Mouse (Mus musculus) embryonic stem cell, embryonic (primary cell): ENCODE results near the gene Egflam.

Experiments
- CTCF ChIA-PET, 4 experiments: fragments of 300-600 bp in 2 of 4; fragments of 350-600 bp in 2 of 4; sonication (Branson Sonifier 250); formaldehyde crosslinking; loops; one replicate each; lab custom pipeline; 2022; ENCODE audit warnings: inconsistent platforms in 2 of 4; lab: Charles Lee
- POLR2A ChIA-PET, 4 experiments: fragments of 300-600 bp in 2 of 4; fragments of 350-600 bp in 2 of 4; sonication (Branson Sonifier 250); formaldehyde crosslinking; loops; one replicate each; lab custom pipeline; 2022; ENCODE audit warnings: antibody characterized with exemption in 4 of 4, inconsistent platforms in 1 of 4; lab: Charles Lee

The Egflam gene

DNA sequence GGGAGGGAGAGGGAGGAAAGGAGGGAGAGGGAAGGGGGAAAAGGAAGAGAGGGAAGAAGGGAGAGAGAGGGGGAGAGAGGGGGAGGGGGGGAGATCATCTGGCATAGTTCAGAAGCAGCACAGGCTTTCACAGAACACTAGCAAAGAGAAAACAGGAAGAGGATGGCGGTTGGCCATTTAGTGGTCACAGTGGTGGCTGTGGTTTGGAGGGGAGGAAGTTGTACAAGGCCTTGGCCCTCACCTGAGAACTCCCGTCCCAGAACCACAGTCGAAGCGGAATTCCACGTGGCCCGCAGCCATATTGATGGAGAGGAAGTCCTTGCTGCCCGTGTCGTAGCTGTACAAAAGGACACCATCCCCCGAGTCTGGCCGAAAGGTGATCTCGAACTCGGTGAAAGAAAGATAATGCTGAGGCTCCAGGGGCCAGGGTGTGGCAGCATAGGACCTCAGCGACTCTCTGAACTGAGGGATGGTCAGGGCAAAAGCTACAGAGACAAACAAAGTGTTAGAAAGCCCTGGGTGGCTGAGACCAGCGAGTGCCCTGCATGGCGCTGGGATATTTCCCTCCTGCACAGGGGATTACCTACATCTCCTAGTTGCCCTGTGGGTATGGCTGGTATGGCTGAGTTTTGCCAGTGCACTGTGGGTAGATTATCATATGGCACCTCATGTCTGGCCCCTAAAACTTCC, 155.9 kb downstream of the Egflam start:
- ChIA-PET CTCF (interaction anchor here in 2 of 4 experiments (1.4 to 1.7 kb wide), 2 partner anchors 21 to 22 kb away, joined by 3 to 7 read pairs; no protein-coding TSS in a partner anchor), POLR2A (no interaction called here)

DNA sequence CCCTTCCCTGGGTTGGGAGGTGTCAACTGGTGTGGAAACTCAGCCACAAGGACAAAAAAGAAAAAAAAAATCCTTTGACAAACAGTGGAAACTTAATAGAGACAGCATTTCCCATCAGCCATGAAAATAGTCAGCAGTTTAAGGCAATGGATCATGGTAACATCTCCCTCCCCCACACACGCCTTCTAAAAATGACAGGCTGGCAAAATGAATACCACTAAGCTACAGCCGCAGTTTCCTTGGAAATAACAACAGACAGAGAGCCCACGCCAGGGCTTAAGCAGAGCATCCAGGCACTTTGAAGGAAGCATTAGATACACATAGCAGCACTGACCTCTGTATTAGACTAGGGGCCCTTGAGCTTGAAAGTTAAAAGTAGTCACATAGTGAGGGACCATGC, 157.2 kb downstream of the Egflam start:
- ChIA-PET POLR2A (no interaction called here), CTCF (interaction anchor here in 2 of 4 experiments (1.1 to 1.4 kb wide), 2 partner anchors 23 to 331 kb away, joined by 3 read pairs; no protein-coding TSS in a partner anchor)

DNA sequence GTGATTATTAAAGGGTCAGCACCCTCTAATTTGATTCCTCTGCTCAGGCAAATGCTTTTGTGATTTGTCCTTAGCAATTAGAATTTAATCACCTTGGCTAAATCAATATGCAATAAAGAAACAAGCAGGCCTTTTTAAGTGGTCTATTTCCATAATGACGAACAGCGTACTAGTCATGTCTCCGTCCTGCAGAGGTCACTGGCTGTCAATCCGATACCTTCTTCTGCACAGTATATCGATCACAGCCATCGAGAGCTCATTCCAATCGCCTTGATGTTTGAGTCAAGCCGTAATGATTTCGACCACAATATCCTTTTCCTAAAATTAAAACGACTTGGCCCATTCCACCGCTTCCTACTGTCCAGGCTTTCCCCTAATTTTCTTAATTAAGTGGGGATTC, 158.3 kb downstream of the Egflam start:
- POLR2A ChIA-PET = no interaction called here
- CTCF ChIA-PET = no interaction called here

DNA sequence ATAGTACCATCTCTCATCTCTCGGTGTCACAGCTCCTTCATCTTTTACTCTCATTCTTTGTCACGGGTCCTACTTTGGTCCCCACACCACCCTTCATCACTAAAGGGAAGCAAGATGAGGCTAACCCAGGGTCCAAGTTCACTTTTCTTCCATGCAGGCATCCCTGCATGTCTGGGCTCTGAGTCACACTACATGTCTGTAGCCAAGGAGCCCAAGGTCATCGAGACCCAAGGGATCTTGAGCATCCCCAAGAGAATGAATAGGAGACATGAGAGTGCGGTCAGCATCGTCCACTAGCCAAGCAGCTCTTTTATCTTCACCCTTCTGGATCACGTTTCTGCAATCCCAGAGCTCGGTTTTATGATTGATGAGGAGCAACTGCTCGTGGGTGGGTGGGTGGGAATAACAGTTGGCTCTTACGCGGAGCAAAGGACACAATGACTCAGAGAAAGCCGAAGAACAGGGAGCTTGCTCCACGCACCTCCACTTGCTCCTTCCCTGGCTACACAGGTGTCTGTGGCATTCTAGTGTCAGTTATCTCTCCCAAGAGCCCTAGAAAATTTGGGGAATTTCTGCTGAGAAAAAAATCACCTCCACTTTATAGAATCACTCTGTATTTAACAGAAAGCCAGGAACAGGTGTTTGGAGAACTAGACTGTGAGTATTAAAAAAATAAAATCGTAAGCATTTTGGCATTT, 164.7 kb downstream of the Egflam start:
- POLR2A ChIA-PET = interaction anchor here in 1 of 4 experiments (0.7 kb wide), 1 partner anchor 156 kb away, joined by 3 read pairs; no protein-coding TSS in a partner anchor
- CTCF ChIA-PET = no interaction called here

DNA sequence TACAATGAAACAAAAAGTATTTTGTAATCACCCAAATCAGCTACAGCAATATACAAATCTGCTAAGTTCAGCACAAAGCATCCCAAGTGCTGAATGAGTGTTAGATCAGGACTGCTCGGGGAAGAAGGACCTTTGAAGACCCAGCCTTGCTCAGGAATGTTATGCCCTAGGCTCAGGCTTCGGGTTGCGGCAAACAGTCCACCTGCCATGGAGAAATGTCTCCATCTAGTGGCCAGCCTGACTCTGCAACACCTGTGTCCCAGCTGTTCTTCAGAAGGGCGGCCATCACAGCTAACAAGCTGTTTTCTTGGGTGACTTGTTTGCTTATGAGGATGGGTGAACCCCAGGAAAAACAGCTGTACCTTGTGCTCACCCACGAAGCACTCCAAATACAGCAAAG, 172.0 kb downstream of the Egflam start:
- POLR2A ChIA-PET = interaction anchor here in 2 of 4 experiments (0.6 to 0.7 kb wide), 2 partner anchors 318 kb away, joined by 3 read pairs; no protein-coding TSS in a partner anchor
- CTCF ChIA-PET = interaction anchor here (0.5 to 2.6 kb wide), 31 partner anchors 9 to 988 kb away, joined by 3 to 18 read pairs (median 4); no protein-coding TSS in a partner anchor

DNA sequence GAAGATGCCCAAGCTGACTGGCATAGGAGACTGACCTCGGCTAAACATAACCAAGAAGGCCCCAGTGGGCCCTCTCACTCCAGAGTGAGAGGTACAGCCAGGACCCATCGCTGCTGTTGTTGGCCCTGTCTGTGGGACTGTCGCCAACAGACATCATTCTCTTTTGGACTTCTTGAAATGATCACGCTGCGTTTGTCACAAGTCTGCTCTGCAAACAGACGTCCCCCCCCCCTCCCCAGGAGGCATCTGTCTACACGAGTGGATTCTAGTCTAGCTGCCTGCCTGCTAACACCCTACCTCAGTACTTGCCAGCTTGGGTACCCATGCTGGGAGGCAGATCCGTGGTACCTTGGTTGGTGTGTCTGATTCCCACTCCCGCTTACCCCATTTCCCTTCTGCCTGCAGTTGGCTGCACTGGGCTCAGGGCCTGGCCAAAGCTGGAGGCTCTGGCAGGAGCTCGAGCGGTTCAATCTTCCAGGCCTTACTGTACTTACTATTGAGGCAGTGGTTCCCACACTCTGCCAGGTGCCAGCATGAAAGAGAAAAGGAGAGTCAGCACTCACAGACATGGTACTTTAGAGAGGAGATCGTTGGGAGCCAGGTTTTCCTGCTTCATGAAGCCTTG, 173.9 kb downstream of the Egflam start:
- POLR2A ChIA-PET = no interaction called here
- CTCF ChIA-PET = interaction anchor here in 2 of 4 experiments (0.6 to 2.6 kb wide), 3 partner anchors 40 to 314 kb away, joined by 3 to 18 read pairs (median 7); no protein-coding TSS in a partner anchor

DNA sequence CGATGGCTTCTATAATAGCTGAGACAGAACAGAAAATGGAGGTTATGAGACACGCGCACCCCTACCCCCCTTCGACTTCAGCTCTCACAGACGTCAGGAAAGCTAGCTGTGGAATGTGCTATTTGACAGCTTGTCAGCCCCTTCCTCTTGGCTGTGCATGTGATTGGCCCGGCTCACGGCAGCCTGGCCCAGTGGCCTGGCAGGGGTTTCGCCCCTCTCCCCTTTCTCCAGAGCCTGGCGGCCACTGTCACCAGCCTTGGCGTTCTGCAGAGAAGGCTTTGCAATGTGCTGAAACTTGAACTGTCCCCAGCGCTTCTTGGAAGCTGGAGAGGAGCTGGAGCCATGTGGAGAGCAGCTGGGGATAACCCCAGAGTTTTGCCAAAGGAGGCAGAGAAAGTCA, 175.4 kb downstream of the Egflam start:
- ChIA-PET POLR2A (interaction anchor here in 2 of 4 experiments (0.6 to 2.0 kb wide), 4 partner anchors 40 to 314 kb away, joined by 3 to 7 read pairs (median 4); no protein-coding TSS in a partner anchor), CTCF (interaction anchor here in 3 of 4 experiments (0.5 to 1.7 kb wide), 10 partner anchors 41 to 736 kb away, joined by 3 to 12 read pairs (median 4); no protein-coding TSS in a partner anchor)

DNA sequence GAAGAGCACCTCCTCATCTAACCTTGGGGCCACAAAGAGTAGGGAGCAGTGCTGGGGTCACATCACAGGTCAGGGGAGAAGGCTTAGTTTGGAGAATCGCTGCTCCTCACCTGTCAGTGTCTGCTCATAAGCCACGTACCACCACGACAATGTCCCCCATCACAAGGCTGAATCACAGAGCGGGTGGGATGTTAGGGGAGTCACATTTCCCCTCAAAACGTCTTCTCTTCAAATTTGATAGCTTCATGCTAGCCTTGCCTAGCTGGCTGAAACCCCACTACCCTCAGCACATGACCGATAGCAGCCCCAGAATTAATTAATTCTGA, 181.0 kb downstream of the Egflam start:
- ChIA-PET CTCF (interaction anchor here in 3 of 4 experiments (1.0 to 1.8 kb wide), 3 partner anchors 9 to 334 kb away, joined by 3 to 4 read pairs (median 4); no protein-coding TSS in a partner anchor), POLR2A (interaction anchor here in 1 of 4 experiments (1.0 kb wide), 1 partner anchor 53 kb away, joined by 3 read pairs; no protein-coding TSS in a partner anchor)

DNA sequence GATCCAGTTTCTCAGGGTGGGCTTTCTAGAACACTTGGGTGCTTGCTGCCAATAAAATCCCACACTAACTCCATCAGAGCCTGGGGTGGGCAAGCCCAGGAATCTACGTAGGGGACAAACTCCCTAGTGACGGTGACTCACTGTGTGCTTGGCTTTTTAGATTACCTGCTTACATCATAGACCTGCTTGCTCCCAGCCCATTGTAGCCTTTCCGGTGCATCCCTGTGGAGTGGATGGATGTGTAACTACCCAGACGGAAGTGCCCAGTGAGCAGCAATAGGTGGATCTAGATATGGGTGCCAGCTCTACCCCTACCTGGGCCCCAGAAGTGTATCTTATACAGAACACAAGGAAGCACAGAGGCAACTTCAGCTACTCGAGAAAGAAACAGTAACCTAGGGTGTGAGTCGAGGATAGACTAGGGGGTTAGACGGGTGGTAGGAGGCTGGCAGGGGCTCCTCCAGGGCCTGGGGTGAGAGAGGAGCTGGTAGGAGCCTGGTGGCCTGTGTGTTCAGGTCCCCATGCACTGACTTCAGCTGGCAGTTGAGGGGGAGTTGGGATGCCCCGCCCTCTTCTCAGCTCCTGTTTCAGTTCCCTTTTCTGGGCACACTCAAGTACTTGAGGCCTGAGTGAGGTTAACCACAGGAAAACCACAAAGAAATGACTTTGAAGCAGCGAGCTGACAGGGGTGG, 181.5 kb downstream of the Egflam start:
- ChIA-PET CTCF (interaction anchor here in 3 of 4 experiments (1.0 to 1.8 kb wide), 3 partner anchors 10 to 334 kb away, joined by 3 to 4 read pairs (median 4); no protein-coding TSS in a partner anchor), POLR2A (interaction anchor here in 1 of 4 experiments (1.0 kb wide), 1 partner anchor 53 kb away, joined by 3 read pairs; no protein-coding TSS in a partner anchor)

DNA sequence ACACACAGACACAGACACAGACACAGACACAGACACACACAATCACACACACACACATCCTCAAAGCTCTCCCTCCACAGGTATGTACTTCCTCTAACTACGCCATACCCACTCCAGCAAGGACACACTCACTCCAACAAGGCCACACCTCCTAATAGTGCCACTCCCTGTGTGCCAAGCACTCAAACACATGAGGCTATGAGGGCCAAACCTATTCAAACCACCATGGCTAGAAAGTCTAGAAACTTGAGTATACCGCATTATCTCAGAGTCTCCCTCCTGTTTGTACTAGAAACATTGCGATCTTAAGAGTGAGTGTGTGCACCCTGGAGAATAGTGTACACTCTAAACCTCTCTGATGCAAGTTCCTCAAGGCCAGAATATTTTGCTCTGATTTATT, 182.3 kb downstream of the Egflam start:
- ChIA-PET CTCF (no interaction called here), POLR2A (no interaction called here)

DNA sequence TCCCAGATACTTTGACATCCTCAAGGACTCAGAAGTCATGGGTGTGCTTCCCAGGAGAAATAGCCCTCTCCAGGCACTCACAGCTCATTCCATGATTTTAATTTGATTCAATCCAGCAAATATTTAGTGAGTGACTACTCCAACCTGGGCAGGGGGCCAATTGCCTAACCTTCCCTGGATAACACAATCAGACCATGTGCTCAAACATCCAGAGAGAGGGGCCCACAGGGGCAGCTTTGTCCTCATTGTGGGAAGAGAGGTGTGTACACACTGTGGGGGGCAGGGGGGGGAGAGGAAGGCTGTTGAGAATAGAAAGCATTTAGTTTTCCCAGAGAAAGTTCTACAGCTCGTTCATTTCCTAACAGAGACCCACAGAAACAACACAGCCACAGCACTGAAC, 184.5 kb downstream of the Egflam start:
- CTCF ChIA-PET = interaction anchor here in 1 of 4 experiments (0.7 kb wide), 1 partner anchor 68 kb away, joined by 3 read pairs; no protein-coding TSS in a partner anchor
- POLR2A ChIA-PET = interaction anchor here in 2 of 4 experiments (0.6 to 1.8 kb wide), 2 partner anchors 11 to 264 kb away, joined by 3 to 5 read pairs; no protein-coding TSS in a partner anchor

DNA sequence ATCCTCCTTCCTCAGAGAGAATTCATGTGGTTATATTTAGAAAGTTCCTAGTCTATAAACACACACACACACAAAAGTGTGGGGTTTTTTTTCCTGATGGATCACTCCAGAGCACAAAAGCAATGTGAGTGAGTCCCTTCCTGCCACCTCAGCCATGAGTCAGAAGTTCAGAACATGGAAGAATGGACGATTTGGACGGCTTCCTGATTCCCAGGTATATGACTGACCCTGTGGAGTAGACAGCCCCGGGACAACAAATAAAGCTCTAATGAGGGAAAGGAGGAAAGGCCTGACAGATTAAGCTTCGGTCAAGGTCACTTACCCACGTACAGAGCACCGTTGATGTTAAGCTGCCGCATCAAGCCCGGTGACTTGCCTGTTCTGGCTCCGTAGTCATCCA, 190.0 kb downstream of the Egflam start:
- CTCF ChIA-PET = no interaction called here
- POLR2A ChIA-PET = interaction anchor here in 1 of 4 experiments (1.0 kb wide), 1 partner anchor 16 kb away, joined by 3 read pairs; no protein-coding TSS in a partner anchor

DNA sequence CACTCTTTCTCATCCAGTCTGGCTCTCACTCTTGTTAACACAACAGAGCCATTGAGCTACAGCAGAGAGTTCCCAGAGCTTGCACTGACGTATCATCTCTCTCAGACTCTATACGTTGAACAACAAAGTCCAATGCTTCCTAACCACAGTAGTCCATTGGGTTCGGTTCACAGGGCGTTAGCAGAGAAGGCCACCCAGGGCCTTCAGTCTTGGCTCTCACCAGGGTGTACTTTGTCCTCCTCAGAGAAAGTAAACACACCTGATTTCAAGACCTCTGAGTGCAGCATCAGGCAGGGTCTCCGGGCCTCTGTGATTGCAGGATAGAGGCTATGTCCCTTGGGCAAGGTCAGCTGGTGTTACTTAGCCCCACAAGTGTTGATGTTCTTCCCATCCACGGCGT, 190.9 kb downstream of the Egflam start:
- ChIA-PET POLR2A (interaction anchor here in 1 of 4 experiments (0.6 to 1.0 kb wide), 2 partner anchors 15 to 54 kb away, joined by 3 read pairs; no protein-coding TSS in a partner anchor), CTCF (no interaction called here)

DNA sequence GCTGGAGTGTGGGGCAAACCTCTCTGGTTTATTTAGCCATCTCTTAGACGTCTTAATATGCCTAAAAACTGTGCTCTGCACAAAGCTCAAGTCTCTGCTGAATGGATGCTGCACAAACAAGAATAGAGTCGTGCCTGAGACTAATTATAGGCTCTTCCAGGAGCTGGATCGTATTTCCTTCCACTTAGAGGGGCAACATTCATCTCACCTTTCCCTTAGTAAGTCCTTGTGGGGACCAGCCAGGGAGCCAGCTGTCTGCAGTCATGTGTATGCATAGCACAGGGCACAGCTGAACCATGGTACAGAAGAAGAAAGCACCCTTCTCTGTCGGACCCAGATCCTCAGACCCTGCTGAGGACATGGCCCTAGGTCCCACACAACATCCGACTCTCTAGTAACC, 192.1 kb downstream of the Egflam start:
- CTCF ChIA-PET = no interaction called here

DNA sequence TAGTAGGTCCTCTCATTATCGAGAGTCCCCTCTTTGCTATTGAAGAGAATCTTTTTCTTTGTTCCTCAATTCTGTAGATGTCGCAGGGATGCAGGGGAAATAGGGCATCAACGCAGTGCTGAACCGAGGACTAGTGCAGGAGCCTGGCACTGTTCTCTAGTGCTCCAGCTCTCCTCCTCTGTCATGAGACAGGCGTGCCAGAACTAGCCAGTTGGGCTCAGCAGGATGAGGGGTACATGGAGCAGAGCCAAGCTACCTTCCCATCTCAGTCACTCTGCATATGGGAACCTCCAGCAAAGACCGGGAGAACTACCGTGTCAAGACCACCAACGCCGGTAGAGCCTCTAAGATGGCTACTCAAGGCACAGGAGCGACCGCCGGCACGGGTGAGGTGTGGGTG, 193.3 kb downstream of the Egflam start:
- ChIA-PET CTCF (interaction anchor here in 2 of 4 experiments (0.6 kb wide), 3 partner anchors 35 to 617 kb away, joined by 3 to 4 read pairs (median 3); no protein-coding TSS in a partner anchor), POLR2A (interaction anchor here in 2 of 4 experiments (0.6 to 1.3 kb wide), 3 partner anchors 14 to 76 kb away, joined by 3 read pairs; no protein-coding TSS in a partner anchor)

More for the DNA sequence above, 192.1 kb downstream of the Egflam start:
- POLR2A ChIA-PET = no interaction called here

DNA sequence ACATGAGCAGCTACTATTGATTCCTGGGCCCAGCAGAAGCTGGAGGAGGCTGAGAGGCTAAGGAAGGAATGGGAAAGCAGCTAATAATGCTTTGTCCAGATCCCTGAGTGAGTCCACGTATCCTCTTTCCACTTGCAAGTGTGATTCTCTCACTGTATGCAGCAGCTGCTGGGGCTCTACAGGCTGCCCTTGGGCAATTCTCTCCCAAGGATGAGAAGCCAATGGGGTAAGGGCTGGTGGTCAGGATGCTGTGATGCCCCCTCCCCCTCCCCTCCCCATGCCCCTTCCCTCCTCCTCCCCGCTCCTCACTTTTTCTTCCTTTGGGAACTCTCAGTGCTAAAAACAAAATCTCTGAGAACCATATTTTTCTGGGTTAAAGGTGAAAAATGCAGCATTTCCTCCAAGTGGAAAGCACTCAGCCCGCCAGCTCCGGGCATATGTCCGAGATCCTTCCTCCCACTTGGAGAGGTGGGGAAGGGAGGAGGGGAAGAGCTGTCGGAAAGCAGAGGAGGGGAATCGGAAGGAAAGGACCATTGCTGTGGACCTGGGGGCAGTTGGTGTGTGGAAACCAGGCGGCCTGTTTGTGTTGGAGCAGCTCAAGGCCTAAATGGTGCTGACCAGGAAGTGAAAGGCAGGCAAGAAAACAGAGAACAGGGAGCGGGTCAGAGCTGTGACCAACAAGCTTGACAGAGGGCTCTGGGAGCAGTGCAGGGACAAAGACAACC, 194.4 kb downstream of the Egflam start:
- CTCF ChIA-PET = no interaction called here
- POLR2A ChIA-PET = interaction anchor here in 3 of 4 experiments (0.6 to 2.3 kb wide), 4 partner anchors 10 to 834 kb away, joined by 3 to 8 read pairs (median 4); no protein-coding TSS in a partner anchor

DNA sequence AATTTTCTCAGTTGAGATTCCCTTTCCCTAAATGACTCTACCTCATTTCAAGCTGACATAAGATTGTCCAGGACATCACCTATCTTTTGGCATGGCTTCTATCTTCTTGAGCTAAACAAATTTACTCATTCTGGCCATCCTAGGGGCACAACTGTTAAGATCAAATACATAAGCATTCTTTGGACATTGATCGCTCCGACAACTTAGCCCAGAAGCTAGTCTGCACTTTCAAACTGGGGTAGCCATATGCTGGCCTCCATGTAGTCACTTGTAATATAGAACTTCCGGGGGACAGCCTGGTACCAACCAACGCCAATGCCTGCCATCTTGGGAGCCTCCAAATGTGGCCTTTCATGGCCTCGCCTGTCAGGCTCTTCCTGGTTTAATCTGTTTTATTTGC, 195.2 kb downstream of the Egflam start:
- POLR2A ChIA-PET = interaction anchor here in 1 of 4 experiments (2.3 kb wide), 1 partner anchor 11 kb away, joined by 5 read pairs; no protein-coding TSS in a partner anchor
- CTCF ChIA-PET = no interaction called here
